Mouse (Mus musculus) small intestine, adult 2 months (tissue): ENCODE data around the gene Slc4a8.

ENCODE experiments used
- CTCF ChIP-seq: fragments of 200-500 bp; IDR thresholded peaks from 2 replicates; pipeline ENCODE4 v1.5.1; 2012; ENCODE audit warnings: low read depth, mild to moderate bottlenecking, control low read depth, inconsistent platforms, low read length, moderate library complexity, mixed read lengths; ENCODE audit not compliant: insufficient replicate concordance, insufficient read length; ENCODE audit errors: extremely low read depth
- POLR2A ChIP-seq: fragments of 200-500 bp; IDR thresholded peaks from 2 replicates; pipeline ENCODE4 v1.6.1; 2012; ENCODE audit warnings: low read depth, mild to moderate bottlenecking, control low read depth, inconsistent platforms, low read length, moderate library complexity

DNA sequence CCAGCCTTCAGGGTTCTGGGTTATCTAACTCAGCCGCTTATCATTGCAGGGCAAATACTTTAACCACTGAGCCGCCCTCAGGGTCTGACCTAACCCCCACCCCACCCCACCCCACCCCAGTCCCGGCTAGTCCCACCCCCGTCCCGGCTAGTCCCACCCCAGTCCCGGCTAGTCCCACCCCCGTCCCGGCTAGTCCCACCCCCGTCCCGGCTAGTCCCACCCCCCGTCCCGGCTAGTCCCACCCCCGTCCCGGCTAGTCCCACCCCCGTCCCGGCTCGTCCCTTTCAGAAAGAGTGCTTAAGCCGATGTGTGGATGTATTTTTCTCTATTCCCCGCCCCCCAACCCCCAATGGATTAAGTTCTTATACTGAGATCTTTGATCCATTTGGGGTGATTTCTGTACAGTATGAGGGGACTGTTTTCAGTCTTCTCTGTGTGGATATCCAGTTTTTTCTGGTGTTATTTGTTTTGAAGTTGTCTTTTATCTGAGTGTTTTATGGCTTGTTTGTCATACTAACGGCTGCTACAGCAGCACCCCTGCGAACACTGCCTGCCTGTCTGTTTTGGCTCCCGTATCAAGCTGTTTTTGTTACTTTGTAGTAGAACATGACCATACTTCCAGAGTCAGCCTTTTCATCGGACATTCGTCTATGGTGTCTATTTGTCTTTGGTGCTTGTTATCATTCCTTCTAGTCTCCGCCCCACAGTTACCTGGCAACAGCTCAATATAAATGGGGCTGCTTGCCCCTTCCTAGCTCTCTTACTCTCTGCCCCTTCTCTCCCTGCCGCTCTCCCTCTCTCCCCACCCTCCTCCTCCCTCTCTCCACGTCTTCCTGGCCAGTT, 14.2 kb upstream of the Slc4a8 start:
- TF ChIP-seq CTCF (no peak), POLR2A (no peak)
